Mouse (Mus musculus) thymus, postnatal 4 days (tissue): Measurements from ENCODE around the gene Col18a1.
A peak's percentile ranks its signal among the peaks of the same experiment; 100 is the strongest.
"Not testable (repeated sequence)": the region's sequence is repeated elsewhere in the genome, so short reads cannot be mapped to it uniquely, and the experiment has no call there.

Experiments
- DNase-seq: peaks from one replicate; pipeline ENCODE4 v3.0.0; 2021

Gene Col18a1

DNA sequence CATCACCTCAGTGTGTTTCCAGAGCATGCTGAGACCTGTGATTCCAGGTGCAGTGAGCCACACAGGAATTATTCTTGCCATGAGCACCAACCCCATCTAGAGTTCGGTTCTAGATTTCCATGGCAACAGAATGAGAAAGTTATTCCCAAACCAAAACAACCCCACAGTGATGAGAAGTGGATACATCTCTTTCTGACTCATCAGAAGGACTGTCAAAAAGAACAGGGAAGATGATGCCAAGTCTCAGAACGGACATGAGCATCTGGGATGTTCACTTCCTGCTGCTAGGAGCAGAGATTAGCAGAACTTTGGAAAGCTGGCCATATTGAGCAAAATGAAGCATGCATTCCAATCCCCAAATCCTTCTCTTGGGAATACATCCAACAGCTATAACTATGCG is 13.8 kb upstream of the Col18a1 start:
- no peak for DNase-seq

DNA sequence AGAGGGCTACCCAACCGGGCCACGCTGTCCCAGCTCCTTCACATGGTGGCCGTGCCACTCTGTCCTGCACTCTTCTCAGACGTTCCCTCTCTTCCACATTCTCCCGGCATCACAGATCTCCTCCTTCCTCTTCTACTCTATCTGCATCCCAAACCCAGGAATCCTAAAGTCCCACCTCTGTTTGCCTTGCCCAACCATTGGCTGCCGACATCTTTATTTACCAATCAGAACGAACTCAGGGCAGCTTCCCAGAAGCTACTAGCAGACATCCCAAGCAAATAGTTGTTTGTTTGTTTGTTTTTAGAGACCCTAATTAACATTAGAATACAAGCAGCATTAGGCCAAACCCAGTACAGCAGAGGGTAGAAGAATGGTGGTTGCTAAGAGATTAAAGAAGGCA is 12.3 kb upstream of the Col18a1 start:
- DNase-seq: no peak

DNA sequence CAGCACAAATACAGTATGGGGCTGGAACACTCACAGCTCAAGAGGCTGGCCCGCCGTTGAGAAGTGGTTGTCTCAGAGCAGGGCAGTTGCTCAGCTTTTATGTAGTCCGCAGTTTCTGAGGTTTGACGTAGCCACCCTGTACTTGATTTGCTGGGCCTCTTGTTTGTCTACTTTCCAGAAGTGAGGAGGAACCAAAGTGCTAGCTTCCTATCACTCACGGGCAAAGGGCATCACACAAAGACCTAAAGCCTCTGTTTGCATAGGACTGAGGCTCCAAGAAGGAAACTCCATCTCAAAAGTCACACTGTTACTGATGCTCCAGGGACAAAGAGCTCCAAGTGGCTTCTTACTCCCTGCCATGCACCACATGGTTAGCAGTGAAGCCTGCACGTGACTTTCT is 4.1 kb upstream of the Col18a1 start:
- DNase-seq: no peak

DNA sequence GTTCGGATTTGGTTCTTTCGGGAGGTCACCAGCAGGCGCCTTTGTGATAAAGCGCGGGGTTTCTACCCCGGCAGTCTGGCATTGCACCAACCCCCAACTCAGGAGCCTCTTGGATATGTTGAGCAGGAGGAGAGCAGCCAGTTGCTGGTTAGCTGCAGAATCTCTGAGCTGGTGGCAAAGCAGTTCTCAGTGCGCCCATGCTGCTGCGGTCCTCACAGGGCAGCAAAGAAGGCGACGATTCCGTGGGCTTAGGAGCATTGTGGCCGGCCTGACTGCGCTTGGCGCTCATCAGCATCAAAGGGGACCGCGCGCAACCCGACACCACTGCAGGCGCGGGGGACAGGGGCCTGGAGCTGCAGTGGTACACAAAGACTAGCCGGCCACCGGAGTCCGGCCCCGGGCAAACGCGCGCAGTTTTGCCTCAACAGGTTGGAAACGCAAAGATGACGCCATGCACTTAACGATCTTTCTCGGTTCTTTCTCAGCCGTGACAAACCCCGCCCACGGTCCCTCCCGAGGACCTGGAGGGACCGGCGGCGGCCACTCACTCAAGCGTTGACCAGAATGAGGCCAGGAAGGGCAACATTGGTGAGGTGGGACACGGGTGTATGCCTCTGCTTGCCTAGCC is 916 bp downstream of the Col18a1 start:
- peak; percentile 17 for DNase-seq

DNA sequence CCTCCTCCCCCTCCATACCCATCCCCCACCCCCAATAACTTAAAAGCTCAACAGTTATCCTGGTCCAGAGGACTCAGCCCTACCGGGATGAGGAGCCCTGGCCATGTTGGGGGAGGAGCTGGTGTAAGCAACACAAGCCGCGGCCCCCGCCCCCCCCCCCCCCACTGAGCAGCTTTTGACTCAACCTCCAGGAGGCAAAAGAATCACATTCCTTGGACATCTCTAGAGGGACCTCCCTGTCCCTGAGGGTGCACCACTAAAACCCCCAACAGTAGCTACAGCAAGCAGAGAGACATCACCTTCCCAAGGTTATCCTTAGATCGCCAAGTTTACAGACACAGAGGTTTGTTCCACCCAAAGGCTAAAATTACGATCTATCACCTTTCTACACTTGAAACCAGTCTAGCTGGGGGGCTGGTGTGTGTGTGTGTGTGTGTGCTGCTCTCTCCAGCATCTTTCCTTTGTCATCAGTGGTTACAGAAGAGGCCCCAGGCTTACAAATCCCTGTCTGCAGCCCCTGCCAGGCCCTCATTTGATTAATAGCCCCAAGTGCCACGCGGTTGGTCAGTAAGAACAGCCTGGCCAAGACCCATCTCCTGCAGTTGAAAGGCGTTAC is 1.8 kb downstream of the Col18a1 start:
- no peak for DNase-seq

DNA sequence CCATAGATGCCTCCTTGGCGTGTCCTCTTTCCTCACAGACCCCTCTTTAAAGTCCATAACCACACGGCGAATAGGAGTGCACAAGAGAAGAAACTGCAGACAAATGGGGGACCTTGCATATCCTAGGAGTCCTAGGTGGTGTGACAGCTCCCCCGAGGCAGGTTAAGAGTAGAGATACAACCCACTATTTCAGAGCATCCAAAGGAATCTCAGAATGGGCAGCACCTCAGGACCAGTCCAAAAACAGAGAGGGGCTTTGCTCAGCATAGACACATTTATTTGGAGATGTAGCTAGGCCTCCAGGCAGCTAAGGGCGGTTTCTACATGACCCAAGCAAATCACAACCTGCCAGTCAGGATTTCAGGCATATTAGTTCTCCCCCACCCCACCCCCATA is 2.3 kb downstream of the Col18a1 start:
- no peak for DNase-seq

DNA sequence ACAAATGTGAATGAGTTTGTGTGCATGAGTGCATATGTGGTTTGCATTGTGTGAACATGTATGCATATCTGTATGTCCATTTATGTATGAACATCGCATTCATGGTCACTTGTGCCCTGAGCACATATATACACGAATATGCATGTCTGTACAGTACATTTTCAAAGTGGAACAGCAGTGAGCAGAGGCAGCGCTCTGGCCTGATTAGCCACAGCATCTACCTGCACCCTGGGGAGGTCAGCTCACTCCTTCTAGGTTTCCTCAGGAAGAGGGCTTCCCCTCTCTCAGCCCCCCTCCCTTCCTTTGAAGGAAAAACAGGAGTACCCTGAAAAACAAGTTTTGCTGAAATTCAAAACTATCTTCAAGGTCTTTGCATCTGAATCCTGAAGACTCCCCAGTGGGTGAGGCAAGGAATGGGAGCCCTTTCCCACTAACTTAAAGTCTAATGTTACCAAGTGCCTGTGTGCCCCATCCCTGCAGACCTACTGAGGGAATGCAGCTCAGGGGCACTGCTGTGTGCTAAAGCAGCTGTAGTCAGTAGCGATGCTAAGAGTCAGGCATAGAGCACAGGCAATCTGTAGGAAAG is 2.9 kb downstream of the Col18a1 start:
- no peak for DNase-seq

DNA sequence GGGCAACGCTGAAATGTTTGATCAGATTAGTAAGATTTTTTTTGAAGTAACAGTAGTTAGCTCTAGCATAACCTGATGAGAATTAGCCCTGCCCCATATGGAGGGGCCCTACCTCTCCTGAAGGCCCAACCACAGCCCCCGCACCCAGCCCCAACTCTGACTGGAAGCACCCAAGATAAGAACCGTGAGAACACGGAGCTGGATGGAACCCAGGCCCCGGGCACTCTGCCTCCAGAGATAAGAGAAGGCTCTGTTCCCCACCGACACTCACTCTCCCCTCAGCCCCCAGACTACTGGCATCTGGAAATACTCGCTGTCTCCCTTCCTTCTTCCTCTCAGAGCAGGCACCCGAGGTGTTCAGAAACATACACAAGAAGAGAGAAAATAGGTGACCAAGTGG is 6.8 kb downstream of the Col18a1 start:
- DNase-seq: no peak

DNA sequence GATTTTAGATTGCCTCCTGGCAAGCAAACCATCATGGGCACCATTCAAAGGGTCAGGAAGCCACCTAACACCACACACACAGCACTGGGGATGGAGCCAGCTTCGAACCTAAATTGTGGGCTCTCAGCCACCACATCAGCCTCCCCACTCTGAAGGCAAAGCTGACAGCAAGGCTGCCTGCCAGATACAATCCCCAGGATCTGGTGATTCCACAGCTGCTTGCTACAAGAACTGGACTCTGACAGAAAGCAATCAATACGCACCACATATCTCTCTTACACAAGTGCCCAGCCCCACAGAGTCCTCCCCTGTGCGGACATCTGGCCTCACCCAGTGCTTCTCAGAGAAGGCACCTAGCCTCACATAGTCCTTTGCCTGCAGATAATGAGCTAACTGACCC is 7.4 kb downstream of the Col18a1 start:
- no peak for DNase-seq

DNA sequence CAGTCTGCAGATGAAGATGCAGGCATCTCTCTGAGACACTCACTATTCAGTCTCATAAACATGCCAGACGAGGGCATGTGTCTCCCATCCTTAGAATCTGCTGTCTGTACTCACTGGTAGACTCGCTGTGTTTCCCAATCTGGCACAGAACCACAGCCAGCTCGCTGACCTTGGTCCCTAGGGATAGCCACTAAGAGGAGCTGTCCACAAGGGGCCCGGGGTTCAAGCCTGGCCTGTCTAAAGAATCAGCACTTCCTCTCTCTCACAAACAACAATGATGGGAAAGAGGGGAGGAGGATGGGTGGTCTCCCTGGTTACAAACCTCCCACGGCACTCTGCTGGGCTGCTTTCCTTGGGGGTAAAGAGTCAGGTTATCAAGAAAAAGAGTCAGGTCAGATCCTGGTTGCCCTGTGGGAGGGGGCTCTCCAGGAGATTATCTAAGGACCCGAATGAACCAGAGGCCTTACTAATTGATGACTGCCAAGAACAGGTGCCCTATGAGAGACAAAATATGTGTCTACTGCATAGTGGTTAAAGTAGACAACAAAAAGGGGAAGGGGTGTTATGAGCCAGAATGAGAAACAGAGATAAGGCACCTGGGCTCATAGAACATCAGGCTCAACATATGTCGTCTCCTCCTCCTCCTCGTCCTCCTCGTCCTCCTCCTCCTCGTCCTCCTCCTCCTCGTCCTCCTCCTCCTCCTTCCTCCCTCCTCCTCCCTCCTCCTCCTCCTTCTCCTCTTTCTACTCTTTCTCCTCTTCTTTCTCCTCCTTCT is 8.9 kb downstream of the Col18a1 start:
- DNase-seq: no peak

DNA sequence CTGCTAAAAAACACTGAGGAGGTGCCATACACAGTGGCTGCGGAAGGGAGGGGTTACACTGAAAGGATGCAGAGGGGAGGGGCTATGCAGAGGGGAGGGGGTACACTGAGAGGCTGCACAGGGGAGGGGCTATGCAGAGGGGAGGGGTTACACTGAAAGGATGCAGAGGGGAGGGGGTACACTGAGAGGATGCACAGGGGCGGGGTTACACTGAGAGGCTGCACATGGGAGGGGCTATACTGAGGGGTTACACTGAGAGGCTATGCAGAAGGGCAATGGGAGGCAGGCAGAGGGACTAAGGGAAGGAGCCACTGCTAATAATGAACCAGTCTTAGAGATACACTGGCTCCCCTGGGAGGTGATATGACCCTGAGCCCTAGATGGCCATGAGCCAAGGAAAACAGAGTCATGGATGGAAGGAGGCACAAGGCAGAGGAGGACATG is 14.1 kb downstream of the Col18a1 start:
- peak; percentile 41 for DNase-seq

DNA sequence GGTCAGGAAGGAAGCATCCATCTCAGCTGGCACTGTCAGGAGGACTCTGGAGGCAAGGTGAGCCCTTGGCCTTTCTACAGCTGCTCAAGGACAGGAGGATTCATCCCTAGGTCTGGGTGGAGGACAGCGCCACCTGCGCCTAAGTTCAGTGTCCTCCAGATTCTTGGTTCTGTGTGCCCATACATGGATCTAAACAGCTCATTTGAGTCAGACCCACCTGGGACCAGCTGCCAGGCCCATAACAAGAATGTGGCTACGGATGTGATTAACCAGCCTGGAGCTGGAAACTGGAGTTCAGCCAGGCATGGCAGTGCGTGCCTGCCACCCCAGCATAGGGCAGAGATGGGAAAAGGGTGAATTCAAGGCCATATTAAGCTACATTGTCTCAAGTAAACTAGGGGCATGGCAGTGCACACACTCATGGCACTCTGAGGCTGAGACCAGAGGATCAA is 14.8 kb downstream of the Col18a1 start:
- DNase-seq: no peak

DNA sequence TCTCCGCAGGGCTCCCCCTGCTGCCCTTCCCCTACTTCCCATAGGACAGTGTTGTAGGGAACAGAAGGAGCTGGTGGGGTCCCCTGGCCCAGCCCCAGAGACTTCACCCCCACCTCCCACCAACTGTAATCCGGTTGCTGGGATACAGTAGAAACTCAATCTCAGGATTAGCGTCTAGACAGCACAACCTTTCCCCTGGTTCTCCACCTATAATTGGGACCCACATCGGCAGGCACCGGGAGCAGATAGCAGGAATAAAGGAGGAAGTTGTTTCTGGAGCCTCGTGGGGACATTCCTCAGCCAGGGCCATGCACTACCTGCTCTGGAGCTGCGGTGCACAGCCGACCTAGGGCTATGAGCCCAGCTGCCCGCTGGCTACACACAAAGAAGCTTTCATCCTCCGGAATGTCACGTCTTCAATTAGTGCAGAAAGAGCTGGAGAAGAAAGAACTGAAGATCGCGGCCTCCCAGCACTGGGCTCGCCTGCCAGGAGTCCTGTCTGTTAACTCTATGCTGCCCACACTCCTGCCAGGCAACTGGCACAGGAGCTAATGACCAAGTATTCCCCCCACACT is 15.3 kb downstream of the Col18a1 start:
- DNase-seq: no peak

DNA sequence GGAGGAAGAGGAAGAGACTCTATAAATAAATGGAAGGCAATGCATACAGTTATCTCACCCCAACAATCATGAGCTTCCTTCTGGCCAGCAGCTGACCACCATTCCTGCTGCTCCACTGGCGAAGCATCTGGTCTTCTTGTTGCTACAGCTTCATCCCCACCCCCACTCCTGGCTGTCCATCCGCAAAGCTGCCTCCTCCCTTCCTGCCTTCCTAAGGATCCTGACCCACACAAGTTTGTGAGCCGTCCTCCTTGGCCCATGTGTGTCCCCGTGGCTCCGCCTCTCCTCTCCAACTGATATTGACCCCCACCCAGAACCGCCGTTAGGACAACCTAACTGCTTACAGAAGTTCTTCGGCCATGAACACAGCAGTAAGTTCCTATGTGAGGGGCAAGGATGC is 16.3 kb downstream of the Col18a1 start:
- DNase-seq: no peak

DNA sequence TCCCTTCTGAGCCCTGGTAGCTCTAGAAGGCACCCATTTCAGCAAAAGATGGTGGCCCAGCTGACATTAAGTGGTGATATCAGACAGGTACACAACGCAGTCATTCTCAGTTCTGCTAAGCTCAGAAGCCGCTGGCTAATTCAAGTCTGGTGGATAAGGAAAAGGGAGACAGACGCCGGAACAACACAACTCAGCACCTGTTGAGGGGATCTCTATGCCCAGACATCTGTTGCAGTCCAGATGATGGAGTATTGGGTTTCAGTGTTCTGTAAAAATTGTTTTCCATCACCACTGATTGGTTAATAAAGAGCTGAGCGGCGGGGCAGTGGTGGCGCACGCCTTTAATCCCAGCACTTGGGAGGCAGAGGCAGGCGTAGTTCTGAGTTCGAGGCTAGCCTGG is 18.8 kb downstream of the Col18a1 start:
- DNase-seq: no peak

DNA sequence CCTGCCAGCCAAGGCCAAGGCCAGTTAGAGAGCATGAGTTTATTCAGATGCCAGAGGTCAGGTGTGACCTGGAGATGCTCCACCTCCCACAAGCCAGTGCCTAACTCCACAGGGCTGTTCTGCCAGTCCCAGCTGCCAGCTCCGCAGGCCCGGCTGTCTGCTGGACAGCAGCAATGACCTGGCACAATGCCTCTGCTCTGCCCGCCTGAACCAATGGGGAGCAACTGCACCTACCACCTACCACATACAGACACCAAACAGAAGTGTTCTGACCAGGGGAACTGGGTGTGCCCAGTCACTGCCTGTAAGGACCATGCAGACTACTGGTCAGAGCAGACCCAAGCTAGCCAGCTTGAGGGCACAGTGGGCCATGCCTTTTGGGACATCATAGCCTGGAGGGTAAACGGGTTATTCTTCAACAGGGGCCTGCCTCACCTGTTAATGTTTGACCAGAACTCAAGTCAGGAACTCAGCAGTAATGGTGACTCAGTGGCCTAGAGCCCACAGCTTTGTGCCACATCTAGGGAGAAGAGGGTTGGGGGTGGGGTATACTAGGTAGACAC is 19.4 kb downstream of the Col18a1 start:
- no peak for DNase-seq

DNA sequence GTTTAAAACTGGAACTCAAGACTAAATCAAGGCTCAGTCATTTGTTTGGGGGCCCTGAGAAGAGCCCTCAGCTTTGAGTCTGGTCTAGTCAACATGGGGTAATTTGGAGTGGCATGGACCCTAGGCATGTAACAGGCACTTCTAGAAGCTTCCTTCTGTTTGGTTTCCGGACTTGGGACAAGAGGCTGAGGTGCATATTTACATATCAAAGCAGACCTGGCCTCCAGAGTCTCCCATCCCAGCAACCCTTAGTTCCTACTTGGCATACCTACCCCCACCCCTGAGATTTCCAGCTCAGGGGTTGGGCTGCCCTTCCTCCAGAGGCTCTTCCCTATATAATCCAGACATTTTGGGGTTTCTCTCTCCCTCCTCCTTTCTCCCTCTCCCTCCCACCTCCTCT is 20.4 kb downstream of the Col18a1 start:
- DNase-seq: no peak

DNA sequence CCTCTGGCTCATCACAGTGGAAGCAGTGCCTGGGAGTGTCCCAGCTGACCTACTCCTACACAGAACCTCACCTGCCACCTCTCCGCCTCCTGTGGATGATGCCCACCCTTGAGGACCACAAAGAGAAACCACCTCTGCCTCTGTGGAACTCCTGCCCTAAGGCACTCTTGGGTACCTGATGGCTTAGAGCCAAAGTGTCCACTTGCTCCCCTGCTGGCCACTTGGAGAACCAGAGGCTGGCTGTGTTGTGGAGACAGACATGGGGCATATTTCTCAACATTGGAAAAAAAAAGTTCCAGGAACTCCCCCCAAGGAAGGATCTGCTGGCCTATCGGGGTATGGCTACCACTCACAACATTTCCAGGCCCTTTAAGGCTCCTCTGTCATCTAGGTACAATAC is 22.0 kb downstream of the Col18a1 start:
- DNase-seq: peak; percentile 18

DNA sequence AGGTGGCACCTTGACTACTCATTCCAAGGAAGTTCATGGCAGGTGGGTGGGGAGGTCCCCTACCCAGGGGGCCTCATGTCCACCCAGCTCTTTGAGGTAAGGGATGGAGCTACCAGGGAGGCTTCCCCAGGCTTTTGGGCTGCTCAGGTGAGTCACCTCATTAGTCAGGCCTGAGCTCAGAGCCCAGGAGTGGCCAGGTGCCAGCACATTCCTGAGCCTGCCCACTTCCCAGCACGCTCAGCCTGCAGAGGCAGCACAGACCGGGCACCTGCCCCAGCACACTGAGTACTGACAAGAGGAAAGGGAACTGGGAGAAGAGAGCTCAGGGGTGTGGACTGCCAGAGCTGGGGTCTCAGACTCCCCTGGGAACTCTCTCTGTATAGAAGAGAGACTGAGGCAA is 24.0 kb downstream of the Col18a1 start:
- no peak for DNase-seq

DNA sequence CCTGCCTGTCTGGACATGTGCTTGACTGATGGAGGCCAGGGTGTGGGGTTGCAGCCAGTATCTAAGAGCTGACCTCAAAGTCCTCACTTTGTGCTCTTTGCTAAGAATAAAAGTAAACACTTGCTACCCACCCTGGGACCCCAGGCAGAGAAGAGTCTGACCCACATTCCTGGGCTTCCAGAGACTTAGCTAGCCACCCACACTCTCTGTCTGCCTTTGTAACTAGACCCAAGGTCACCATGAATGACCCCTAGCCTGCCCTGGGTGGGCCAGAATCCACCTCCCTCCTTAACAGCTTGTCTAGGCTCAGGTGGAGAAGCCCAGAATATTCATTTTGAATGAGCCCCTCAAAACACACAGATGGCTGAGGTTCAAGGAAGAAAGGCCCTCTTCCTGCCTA is 28.0 kb downstream of the Col18a1 start:
- no peak for DNase-seq

DNA sequence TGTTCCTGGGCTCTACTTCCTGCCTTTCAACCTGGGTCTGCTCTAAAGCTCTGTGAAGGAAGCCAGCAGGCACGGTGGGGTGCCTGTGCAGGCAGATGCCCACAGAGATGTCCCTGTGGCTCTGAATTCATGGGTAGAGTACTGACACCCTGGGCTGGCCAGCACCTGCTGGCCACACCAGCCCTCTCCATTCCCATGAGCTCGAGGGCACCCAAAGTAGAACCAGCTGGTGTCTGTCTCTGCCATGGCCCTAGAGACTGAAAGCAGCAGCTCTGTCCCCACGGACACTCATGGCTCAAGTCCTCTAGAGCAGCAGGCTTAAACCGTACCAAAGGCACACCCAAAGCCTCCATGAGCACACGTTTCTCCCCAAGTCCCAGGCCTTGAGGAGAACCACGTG is 30.1 kb downstream of the Col18a1 start:
- DNase-seq: no peak

DNA sequence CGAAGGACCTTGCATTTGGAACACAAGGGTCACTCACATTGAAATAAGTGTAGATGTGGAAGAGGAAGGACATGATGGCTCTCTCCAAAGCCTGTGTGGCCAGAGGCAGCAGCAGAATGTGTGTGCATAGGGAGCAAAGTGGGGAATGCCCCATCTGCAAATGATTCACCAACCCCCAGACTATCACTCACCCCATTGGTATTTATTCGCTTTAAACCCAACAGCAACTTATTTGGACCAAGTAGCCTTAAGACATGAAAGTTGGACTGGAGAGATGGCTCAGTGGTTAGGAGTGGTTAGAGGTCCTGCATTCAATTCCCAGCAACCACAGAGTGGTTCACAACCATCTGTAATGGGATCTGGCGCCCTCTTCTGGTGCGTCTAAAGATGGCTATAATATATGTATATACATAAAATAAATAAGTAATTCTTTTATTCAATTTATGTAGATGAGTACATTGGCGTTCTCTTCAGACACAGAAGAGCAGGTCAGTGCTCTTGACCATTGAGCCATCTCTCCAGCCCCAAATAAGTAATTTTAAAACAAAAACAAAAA is 31.0 kb downstream of the Col18a1 start:
- DNase-seq: peak; percentile 66

DNA sequence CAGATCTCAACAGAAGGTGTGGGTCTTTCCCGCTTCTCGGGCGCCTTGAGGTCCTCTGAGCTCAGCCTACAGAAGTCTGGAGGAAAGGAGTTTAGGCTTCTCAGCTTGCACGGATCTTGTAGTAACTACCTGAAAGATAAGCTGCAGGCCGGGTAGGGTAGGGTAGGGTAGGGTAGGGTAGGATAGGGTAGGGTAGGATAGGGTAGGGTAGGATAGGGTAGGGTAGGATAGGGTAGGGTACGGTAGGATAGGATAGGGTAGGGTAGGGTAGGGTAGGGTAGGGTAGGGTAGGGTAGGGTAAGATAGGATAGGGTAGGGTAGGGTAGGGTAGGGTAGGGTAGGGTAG is 31.6 kb downstream of the Col18a1 start:
- DNase-seq: not testable (repeated sequence)
